Mouse (Mus musculus): Measurements from ENCODE around the gene Agbl1. TPM values are rescaled to one million over a fixed set of nuclear protein-coding genes. Genes with fewer than 3 reads are reported as not detected.
A peak's percentile ranks its signal among the peaks of the same experiment; 100 is the strongest.

The Agbl1 gene
- total and polyA plus RNA-seq, 2 experiments from 2014 or later, result 0.15 to 0.43 TPM

DNA sequence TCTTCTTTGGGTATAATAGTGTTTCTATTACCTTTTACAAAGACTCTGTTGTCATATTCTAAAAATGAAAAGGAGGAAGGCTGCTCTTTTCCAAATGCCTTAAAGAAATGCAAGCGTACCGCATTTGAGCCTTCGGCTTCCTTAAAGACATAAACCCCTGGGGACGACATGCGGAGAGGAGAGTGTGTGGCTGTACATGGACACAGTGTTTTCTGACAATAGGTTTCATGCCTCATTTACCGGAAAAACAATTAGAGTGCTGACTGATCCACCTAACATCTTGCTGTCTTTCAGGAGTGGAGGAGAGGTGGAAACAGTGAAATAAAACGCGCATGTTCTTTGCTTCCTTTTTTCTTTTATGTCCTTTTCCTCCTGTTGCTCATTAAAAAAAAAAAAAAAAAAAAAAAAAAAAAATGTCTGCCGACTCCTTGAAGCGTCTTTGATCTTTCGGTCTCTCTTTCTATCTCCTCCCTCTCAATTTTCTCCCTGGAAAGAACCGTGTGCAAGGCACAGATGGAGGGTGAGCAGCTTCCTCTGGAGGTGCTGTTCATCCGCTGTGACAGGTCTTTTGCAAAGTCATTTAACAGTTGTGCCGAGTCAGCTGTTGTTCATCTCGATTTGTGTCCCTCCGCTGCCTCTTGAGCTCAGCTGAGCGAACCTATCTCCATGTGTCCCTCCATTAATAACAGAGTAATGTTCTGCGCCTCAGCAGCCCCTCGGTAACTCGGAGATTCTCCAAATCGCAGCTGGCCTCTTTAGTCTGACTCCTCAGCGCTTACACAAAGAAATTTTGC lies 659.9 kb downstream of the Agbl1 start:
- H3K4me2 ChIP-seq (ENCODE audit: low read depth), result peak overlapping the region; percentile 48
- H3K9ac ChIP-seq, result peak overlapping the region; percentile 40
- H3K4me3 ChIP-seq (ENCODE audit: low read depth, low read length), result peak overlapping the region; percentile 28
- H3K4me1 ChIP-seq (ENCODE audit: insufficient read depth), result no peaks in the 10 kb centered on the region
- H3K27me3 ChIP-seq (ENCODE audit: insufficient read depth, low read length), result no peaks in the 10 kb centered on the region
- 24% methylated on average over 22 of the region's 22 CpGs for WGBS
- peak; percentile 51; the same call in 1 of the 2 replicates for ATAC-seq
- peak; percentile 37 for TF ChIP-seq CTCF (IDR thresholded peaks at IDR 0.05; ENCODE audit: low read depth)
- peak; percentile 66 for DNase-seq
- H3K36me3 ChIP-seq (ENCODE audit: insufficient read depth), result no peaks in the 10 kb centered on the region
- H3K9me3 ChIP-seq (ENCODE audit: low read length), result no peaks in the 10 kb centered on the region
- H3K27ac ChIP-seq (ENCODE audit: low read depth, low read length), result no peak overlapping the region

DNA sequence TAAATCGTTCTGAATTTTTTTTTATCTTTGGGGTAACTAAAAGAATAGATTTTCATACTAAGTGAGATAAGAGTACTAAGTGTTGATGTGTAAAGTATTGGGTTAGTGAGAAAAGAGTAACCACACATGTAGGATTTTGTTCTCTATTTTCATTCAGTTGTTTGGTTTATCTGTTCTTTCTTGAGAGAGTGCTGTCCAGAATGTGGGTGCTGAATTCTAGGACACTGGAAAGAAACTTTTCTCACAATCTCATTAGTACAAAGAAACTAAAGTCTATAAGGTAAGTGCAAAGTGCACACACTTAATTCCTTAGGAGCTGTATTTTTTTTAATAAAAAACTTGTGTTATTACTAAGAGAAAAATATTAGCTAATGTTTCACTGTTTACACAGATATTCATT lies 674.4 kb downstream of the Agbl1 start:
- Histone ChIP-seq H3K9ac (no peak overlapping the region), H3K9me3 (ENCODE audit: low read length) (no peaks in the 10 kb centered on the region), H3K27ac (ENCODE audit: low read depth, low read length) (no peak overlapping the region), H3K27me3 (ENCODE audit: insufficient read depth, low read length) (no peaks in the 10 kb centered on the region), H3K4me3 (ENCODE audit: low read depth, low read length) (no peak overlapping the region), H3K4me1 (ENCODE audit: insufficient read depth) (no peaks in the 10 kb centered on the region), H3K4me2 (ENCODE audit: low read depth) (no peak overlapping the region), H3K36me3 (ENCODE audit: insufficient read depth) (no peaks in the 10 kb centered on the region)
- ATAC-seq (no peak), DNase-seq (no peak)
- 89% methylated on average over 1 of the region's 1 CpGs for WGBS
- TF ChIP-seq CTCF (IDR thresholded peaks at IDR 0.05; ENCODE audit: low read depth), result no peak

DNA sequence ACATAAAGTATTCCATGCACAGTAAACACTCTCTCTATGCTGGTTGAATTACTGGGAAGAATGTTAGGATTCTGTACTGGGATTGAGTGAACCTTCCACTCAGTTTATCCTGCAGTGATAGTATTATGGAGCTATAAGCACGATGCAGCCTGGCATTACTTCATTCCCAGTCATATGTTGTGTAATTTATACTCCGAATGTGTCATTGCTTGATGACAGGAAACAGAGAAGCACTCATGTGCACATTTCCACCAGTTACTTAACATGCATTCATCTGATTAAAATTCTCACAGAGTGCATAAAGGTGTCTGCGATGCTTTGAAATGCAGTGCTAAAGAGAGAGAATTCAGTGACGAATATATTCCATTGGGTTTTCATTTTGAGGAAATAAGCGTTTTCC lies 682.0 kb downstream of the Agbl1 start:
- DNase-seq (peak; percentile 20), ATAC-seq (peak; percentile 78)
- Histone ChIP-seq H3K27me3 (ENCODE audit: insufficient read depth, low read length) (no peaks in the 10 kb centered on the region), H3K9ac (no peak overlapping the region), H3K4me2 (ENCODE audit: low read depth) (no peak overlapping the region), H3K4me3 (ENCODE audit: low read depth, low read length) (no peak overlapping the region), H3K4me1 (ENCODE audit: insufficient read depth) (no peaks in the 10 kb centered on the region), H3K36me3 (ENCODE audit: insufficient read depth) (no peaks in the 10 kb centered on the region), H3K9me3 (ENCODE audit: low read length) (no peaks in the 10 kb centered on the region), H3K27ac (ENCODE audit: low read depth, low read length) (no peak overlapping the region)
- WGBS, result 54% methylated on average over 5 of the region's 5 CpGs
- TF ChIP-seq CTCF (IDR thresholded peaks at IDR 0.05; ENCODE audit: low read depth), result no peak

DNA sequence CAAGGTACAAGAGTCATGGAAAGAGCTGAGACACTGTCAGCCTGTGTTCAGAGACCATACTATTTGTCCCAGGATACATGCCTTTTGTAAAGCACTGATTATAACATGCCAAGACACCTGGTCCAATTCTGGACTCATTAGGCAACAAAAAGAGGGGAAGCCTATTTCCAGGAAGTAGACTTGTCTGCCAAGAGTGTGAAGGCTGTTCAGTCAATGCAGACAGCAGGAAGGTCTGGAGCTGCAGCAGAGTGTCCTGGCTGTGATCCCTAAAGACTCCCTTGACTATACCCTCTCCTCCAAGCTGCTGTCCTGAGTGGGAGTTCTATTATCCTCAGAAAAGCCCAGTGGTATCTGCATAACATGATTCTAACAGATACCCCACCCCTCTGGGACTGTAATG lies 689.2 kb downstream of the Agbl1 start:
- DNase-seq, result peak; percentile 22
- no peak; the same call in 1 of the 2 replicates for ATAC-seq
- H3K27me3 ChIP-seq (ENCODE audit: insufficient read depth, low read length), result no peaks in the 10 kb centered on the region
- H3K4me1 ChIP-seq (ENCODE audit: insufficient read depth), result no peaks in the 10 kb centered on the region
- H3K4me2 ChIP-seq (ENCODE audit: low read depth), result no peak overlapping the region
- TF ChIP-seq CTCF (IDR thresholded peaks at IDR 0.05; ENCODE audit: low read depth), result no peak
- H3K27ac ChIP-seq (ENCODE audit: low read depth, low read length), result no peak overlapping the region
- H3K36me3 ChIP-seq (ENCODE audit: insufficient read depth), result no peaks in the 10 kb centered on the region
- H3K9me3 ChIP-seq (ENCODE audit: low read length), result no peaks in the 10 kb centered on the region
- H3K4me3 ChIP-seq (ENCODE audit: low read depth, low read length), result no peak overlapping the region
- no peak overlapping the region for H3K9ac ChIP-seq

DNA sequence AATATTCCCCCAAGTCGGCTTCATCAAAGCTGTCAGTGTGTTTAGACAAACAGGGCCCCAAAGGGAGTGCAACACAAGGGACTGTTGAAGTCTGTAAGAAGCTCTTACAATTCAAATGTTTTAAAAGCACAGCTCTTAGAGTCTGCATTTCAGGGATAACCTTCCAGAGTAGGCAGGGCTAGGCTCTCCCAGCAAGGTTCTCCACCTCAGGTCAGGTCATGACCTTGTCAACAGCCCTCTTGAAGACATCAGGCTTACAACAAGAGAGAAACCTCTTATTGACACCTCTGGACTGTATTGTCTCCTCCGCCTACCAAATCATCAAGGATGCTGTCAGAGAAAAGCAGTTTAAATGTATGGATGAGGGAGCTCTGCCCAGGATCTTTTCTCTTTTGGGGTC lies 692.0 kb downstream of the Agbl1 start:
- Histone ChIP-seq H3K4me3 (ENCODE audit: low read depth, low read length) (no peak overlapping the region), H3K9me3 (ENCODE audit: low read length) (no peaks in the 10 kb centered on the region)
- 74% methylated on average over 2 of the region's 2 CpGs for WGBS

DNA sequence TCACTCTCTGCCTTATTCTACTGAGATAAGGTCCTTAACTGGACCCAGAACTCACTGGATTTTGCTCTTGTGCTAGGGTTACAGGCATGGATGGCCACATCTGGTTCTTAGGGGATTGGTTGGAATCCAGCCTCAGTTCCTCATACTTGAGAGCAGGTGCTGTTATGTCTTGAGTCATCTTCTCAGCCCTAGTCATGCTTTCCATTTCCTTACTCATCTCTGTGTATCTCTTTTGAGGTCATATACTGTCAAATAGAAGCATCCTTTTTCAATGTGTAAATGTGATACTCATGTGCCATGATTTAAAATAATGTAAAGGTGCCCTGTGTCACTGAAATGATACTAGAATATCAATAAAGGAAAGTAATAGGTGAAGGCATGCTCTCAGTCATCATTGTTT lies 705.5 kb downstream of the Agbl1 start:
- no peak for TF ChIP-seq CTCF (IDR thresholded peaks at IDR 0.05; ENCODE audit: low read depth)
- Histone ChIP-seq H3K27me3 (ENCODE audit: insufficient read depth, low read length) (no peaks in the 10 kb centered on the region), H3K4me3 (ENCODE audit: low read depth, low read length) (no peak overlapping the region)

More for the DNA sequence above, 692.0 kb downstream of the Agbl1 start:
- no peak for TF ChIP-seq CTCF (IDR thresholded peaks at IDR 0.05; ENCODE audit: low read depth)
- ATAC-seq (no peak; the same call in 1 of the 2 replicates), DNase-seq (no peak)
- no peak overlapping the region for H3K27ac ChIP-seq (ENCODE audit: low read depth, low read length)
- H3K4me2 ChIP-seq (ENCODE audit: low read depth), result no peak overlapping the region
- H3K36me3 ChIP-seq (ENCODE audit: insufficient read depth), result no peaks in the 10 kb centered on the region
- no peaks in the 10 kb centered on the region for H3K27me3 ChIP-seq (ENCODE audit: insufficient read depth, low read length)
- no peaks in the 10 kb centered on the region for H3K4me1 ChIP-seq (ENCODE audit: insufficient read depth)
- no peak overlapping the region for H3K9ac ChIP-seq

DNA sequence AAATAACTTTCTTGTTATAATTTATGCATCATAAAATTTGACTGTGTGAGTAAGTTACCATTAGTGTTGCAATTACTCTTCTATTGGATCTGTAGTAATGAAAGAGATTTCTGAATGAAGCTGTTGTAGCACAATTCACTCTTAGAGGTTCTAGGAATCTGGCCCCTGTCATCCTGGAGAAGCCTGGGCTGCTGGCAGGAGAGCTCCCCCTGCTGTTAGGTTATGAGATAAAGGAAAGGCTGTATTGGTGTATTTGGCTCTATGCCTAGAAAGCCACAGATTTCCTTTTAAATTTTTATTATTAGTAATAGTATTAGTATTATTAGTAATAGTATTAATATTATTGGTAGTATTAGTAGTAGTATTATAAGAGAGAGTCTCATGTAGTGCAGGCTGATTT lies 711.8 kb downstream of the Agbl1 start:
- Histone ChIP-seq H3K4me3 (ENCODE audit: low read depth, low read length) (no peak overlapping the region), H3K27ac (ENCODE audit: low read depth, low read length) (no peak overlapping the region), H3K4me1 (ENCODE audit: insufficient read depth) (no peaks in the 10 kb centered on the region), H3K27me3 (ENCODE audit: insufficient read depth, low read length) (no peaks in the 10 kb centered on the region), H3K36me3 (ENCODE audit: insufficient read depth) (no peaks in the 10 kb centered on the region), H3K4me2 (ENCODE audit: low read depth) (no peak overlapping the region), H3K9ac (no peak overlapping the region), H3K9me3 (ENCODE audit: low read length) (no peaks in the 10 kb centered on the region)
- TF ChIP-seq CTCF (IDR thresholded peaks at IDR 0.05; ENCODE audit: low read depth), result peak; percentile 44
- ATAC-seq (no peak), DNase-seq (no peak)

More for the DNA sequence above, 705.5 kb downstream of the Agbl1 start:
- Histone ChIP-seq H3K9me3 (ENCODE audit: low read length) (no peaks in the 10 kb centered on the region), H3K36me3 (ENCODE audit: insufficient read depth) (no peaks in the 10 kb centered on the region), H3K4me1 (ENCODE audit: insufficient read depth) (no peaks in the 10 kb centered on the region), H3K9ac (no peak overlapping the region), H3K4me2 (ENCODE audit: low read depth) (no peak overlapping the region), H3K27ac (ENCODE audit: low read depth, low read length) (no peak overlapping the region)
- ATAC-seq (no peak), DNase-seq (no peak)
